Mouse (Mus musculus): ENCODE results near the gene Gipc3. TPM values are rescaled to one million over a fixed set of nuclear protein-coding genes. Genes with fewer than 3 reads are reported as not detected.

Gene Gipc3
- polyA plus RNA-seq, 1 experiment from 2014 or later = not detected

DNA sequence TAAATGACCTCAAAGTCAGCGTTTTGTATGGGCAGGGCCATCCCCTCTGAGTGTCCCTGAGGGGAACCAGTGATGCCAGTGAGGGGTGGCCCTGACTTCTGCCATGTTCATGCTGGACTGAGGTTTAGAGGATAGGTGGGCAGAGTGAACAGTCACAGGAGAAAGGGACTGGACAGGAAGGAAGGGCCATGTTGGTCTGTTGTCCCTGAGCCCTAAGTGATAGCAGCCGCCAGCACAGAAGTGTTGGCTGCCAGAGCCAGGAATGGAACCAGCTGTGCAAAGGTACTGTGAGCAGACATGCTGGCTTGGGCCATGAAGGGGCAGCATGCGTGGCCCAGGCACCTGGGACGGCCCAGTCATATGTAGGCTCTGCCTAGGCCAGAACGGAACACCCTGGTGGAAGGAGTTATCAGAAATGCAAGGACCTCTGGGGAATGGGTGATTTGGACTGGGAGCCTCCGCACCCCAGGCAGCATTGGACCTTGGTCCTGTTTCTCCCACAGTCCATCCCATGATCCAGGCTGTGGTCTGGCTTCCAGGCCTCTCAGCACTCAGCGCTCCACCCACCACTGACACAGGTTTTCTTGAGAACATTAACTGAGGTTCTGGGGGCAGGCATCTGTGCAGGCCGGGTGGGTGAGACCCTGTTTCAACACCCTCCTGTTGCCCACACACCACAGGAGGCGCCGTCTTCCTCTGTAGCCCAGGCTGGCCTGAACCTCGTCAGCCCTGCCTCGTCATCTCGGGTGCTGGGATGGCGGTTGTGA lies 43.3 kb downstream of the Gipc3 start:
- H3K9me3 ChIP-seq (replicated peaks) = no peaks in the 10 kb centered on the region
- no peaks in the 10 kb centered on the region for H3K27me3 ChIP-seq
- H3K4me1 ChIP-seq = peaks cover 46% of the 10 kb centered on the region
- ATAC-seq (ENCODE audit: low FRiP score) = no peak
- WGBS = 88% methylated on average over 14 of the region's 14 CpGs
- H3K9ac ChIP-seq = no peak overlapping the region
- peaks cover 5% of the 10 kb centered on the region; the same call in 1 of the 2 replicates for H3K36me3 ChIP-seq
- no peak overlapping the region for H3K4me2 ChIP-seq (replicated peaks)
- H3K27ac ChIP-seq = no peak overlapping the region
- H3K4me3 ChIP-seq = no peak overlapping the region

DNA sequence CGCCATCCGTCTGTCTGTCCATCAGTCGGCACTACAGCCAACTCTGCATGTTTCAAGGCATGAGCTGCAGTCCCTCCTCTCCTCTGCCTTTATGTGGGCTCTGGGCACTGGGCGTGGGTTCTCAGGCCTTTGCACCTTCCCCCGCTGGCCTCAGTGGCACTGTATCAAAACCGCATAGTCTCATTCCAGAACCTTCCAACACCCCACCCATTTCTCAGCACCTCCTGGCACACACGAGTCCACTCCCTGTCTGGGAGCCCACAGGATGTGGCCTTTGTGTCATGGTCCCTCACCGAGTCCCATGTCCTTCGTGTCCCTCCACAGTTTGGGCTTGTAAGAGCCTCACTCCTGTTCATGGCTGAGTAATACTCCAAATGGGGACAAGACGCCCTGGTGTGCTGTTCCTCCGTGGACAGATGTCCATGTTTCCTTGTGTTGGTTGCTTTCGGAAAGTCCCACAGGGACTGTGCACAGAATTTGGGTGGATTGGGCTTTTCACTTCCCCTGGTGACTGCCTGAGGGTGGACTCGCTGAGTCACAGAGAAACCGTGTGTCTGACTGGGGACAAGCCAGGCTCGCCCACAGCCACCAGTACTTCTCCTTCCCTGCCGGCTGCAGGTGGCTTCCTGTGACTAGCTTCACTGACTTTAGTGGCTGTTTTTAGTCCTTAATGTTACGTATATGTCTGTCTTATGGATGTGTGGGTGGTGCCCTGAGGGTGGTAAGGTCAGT lies 44.5 kb downstream of the Gipc3 start:
- WGBS = 95% methylated on average over 17 of the region's 17 CpGs
- peaks cover 55% of the 10 kb centered on the region for H3K4me1 ChIP-seq
- no peak overlapping the region for H3K27ac ChIP-seq
- no peaks in the 10 kb centered on the region for H3K9me3 ChIP-seq (replicated peaks)
- H3K27me3 ChIP-seq = no peaks in the 10 kb centered on the region
- no peak overlapping the region for H3K9ac ChIP-seq
- no peak for ATAC-seq (ENCODE audit: low FRiP score)
- peaks cover 5% of the 10 kb centered on the region; the same call in 1 of the 2 replicates for H3K36me3 ChIP-seq
- no peak overlapping the region for H3K4me2 ChIP-seq (replicated peaks)
- H3K4me3 ChIP-seq = no peak overlapping the region

DNA sequence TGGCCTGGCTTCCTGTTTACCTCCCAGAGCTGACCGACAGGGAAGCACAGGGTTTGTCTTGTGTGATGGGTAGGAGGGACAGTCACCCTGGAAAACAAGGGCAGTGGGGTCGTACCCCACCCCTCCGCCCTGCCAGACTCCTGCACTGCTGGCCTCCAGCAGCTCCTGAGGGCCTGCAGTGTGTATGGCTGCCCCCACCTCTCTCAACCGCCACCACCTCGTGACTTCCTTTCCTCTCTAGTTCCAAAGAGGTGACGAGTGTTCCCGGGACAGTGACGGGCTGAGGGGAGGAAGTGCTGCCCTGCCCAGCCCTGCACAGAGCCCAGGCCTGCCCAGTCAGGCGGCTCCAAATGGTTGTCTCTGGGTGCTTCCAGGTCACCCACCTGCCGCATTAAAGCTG lies 45.2 kb downstream of the Gipc3 start:
- H3K9ac ChIP-seq = no peak overlapping the region
- peaks cover 5% of the 10 kb centered on the region; the same call in 1 of the 2 replicates for H3K36me3 ChIP-seq
- H3K27me3 ChIP-seq = no peaks in the 10 kb centered on the region
- no peak overlapping the region for H3K27ac ChIP-seq
- no peaks in the 10 kb centered on the region for H3K9me3 ChIP-seq (replicated peaks)
- ATAC-seq (ENCODE audit: low FRiP score) = no peak
- H3K4me2 ChIP-seq (replicated peaks) = no peak overlapping the region
- 67% methylated on average over 10 of the region's 10 CpGs for whole genome bisulfite sequencing
- H3K4me1 ChIP-seq = peaks cover 52% of the 10 kb centered on the region
- no peak overlapping the region for H3K4me3 ChIP-seq

DNA sequence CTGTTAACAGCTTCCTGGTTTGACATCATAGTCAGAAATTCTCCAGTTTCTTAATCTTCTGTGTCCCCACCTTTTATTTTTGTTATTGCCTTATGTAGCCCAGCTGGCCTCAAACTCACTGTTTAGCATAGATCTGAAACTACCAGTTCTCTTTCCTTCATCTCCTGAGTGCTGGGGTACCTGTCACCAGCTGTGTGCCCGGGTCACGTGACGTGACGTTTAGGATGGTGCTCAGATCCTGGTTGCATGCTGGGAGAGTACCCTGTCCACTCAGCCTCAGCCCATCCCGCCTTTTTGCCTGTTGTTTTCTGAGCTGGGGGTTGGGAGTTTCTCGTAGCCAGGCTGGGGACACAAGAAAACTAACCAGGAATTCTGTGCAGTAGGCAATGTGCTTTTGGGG lies 45.8 kb downstream of the Gipc3 start:
- Histone ChIP-seq H3K4me3 (no peak overlapping the region), H3K9ac (no peak overlapping the region), H3K27me3 (no peaks in the 10 kb centered on the region), H3K36me3 (peaks cover 5% of the 10 kb centered on the region; the same call in 1 of the 2 replicates), H3K9me3 (replicated peaks) (no peaks in the 10 kb centered on the region), H3K4me1 (peaks cover 50% of the 10 kb centered on the region), H3K4me2 (replicated peaks) (no peak overlapping the region), H3K27ac (no peak overlapping the region; the same call in 1 of the 2 replicates)
- WGBS = 72% methylated on average over 6 of the region's 6 CpGs
- no peak for ATAC-seq (ENCODE audit: low FRiP score)

DNA sequence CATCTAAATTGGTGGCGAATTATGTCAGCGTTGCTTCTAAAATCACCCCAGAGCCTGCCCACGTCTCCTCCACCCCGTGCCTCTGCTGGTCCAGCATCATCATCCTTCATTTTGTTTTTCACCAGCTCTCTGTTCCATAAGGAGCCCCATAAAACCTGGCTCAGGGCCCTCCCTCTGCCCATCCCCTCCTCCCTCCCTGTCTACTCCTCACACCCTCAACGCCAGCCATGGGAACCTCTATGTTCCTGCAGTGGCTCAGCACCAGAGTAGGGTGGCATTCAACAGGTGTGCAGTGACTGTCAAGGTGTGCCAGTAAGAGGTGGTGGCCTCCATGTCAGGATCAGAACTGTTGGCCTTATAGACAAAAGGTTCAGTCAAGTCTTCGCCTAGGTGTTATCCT lies 47.9 kb downstream of the Gipc3 start:
- Histone ChIP-seq H3K9me3 (replicated peaks) (no peaks in the 10 kb centered on the region), H3K27me3 (peaks cover 13% of the 10 kb centered on the region), H3K27ac (no peak overlapping the region), H3K4me1 (peaks cover 42% of the 10 kb centered on the region), H3K4me2 (replicated peaks) (no peak overlapping the region), H3K36me3 (peaks cover 5% of the 10 kb centered on the region; the same call in 1 of the 2 replicates), H3K9ac (no peak overlapping the region), H3K4me3 (0 out of 2 replicates have a peak overlapping the region, but pooled peaks have one; percentile 81)
- 97% methylated on average over 6 of the region's 6 CpGs for WGBS
- ATAC-seq (ENCODE audit: low FRiP score) = no peak

DNA sequence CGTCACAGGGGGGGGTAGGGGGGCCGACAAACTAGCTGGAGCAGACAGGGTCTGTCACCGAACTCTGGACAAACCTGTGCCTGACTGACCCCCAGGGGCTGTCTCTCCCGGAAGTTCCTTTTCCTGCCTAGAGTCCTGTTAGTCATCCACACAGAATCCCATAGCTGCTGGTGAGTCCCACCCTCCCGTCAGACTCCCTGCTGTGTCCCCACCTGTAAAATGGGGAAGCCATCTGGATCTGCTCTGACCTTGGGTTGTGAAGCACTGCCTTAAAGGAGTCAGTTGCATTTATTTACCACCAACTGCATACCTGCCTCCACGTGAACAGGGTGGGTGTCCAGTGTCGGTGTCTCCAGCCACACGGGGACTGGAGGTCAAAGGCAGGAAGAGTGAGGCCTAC lies 48.6 kb downstream of the Gipc3 start:
- 59% methylated on average over 8 of the region's 8 CpGs for WGBS
- Histone ChIP-seq H3K27ac (no peak overlapping the region), H3K4me3 (peak overlapping the region; percentile 81), H3K4me1 (peaks cover 38% of the 10 kb centered on the region), H3K36me3 (peaks cover 5% of the 10 kb centered on the region; the same call in 1 of the 2 replicates), H3K9ac (peak overlapping the region; percentile 86), H3K9me3 (replicated peaks) (no peaks in the 10 kb centered on the region), H3K27me3 (peaks cover 21% of the 10 kb centered on the region), H3K4me2 (replicated peaks) (peak overlapping the region; percentile 99)
- ATAC-seq (ENCODE audit: low FRiP score) = no peak

DNA sequence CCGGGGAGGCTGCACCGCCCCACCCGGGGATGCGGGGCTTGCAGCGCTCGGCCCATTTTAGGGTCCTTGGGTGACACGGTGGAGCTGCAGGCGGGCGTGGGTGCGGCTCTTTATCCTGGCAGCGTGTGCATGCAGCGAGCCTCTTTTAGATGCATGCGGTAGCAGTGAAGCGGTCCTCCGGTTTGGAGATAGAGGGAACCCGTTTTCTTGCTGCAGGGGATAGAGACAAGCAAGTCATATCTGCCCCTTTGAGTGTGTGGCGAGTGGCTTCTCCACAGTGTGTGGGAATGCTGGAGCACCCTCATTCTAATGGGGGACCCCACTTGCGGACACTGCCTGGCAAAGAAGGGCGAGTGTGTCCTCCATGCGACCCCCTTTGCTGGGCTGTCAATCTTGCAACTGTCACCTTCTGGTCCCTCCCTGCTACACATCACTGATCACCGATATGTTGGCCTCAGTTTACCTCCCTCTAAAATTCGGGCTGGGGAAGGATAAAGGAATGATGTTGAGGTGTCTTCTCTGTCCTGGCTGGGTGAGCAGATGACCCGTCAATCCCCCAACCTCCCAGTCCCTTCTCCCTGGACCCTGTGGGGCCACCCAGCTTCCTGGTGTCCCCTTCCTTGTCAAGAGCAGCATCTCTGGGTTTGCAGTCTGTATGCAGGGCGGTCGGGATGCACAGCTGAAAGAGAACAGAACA lies 49.6 kb downstream of the Gipc3 start:
- no peak; the same call in 1 of the 2 replicates for ATAC-seq (ENCODE audit: low FRiP score)
- peak overlapping the region; percentile 92 for H3K27ac ChIP-seq
- H3K9ac ChIP-seq = peak overlapping the region; percentile 86
- H3K4me3 ChIP-seq = peak overlapping the region; percentile 81
- H3K4me1 ChIP-seq = peaks cover 37% of the 10 kb centered on the region
- no peaks in the 10 kb centered on the region for H3K9me3 ChIP-seq (replicated peaks)
- WGBS = 4% methylated on average over 25 of the region's 25 CpGs
- peaks cover 25% of the 10 kb centered on the region for H3K27me3 ChIP-seq
- peaks cover 5% of the 10 kb centered on the region; the same call in 1 of the 2 replicates for H3K36me3 ChIP-seq
- H3K4me2 ChIP-seq (replicated peaks) = peak overlapping the region; percentile 99

DNA sequence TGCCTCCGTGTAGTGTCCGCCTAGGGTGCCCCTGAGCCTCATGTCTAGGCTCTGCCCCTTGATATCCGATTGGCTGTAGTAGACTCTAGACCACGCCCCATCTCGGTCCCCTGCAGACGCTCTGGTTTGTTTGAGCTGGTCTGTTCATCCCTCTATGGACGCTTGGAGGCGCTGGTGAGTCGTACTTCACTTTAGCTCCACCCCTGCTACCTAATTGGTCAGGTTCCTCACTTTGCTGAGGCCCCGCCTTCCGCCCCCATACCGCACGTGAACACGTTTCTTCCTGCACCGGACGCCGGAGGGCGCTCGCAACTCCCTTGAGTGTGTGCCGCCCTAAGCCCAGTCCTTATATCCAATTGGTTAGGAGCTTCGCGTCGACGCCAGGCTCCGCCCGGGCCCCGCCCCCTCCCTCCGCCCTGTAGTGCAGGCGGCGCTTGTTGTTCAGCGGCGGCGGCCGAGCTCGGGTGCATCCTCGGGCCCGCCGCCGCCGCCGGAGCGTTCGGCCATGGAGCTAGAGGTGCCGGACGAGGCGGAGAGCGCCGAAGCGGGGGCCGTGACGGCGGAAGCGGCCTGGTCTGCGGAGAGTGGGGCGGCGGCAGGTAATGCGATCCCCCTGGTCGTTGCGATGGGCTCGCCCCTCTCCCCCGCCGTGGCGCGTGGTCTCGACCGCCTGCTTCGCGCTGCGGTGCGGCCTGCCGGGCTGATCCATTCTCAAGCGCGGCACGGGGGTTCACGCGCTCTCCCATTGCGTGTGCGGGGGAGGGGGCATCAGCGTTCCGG lies 50.3 kb downstream of the Gipc3 start, which contains the start of gene Pip5k1c:
Gene Pip5k1c, plus strand, starts transcription at position 410 of the 780 bp plus-strand sequence.
- peak within 1 kb of the TSS; percentile 99 for H3K4me2 ChIP-seq (replicated peaks)
- peak; percentile 95 for ATAC-seq (ENCODE audit: low FRiP score)
- peaks cover 32% of the 10 kb centered on the region for H3K27me3 ChIP-seq
- H3K27ac ChIP-seq = peak within 1 kb of the TSS; percentile 92
- no peaks in the 10 kb centered on the region for H3K9me3 ChIP-seq (replicated peaks)
- H3K4me3 ChIP-seq = peak within 1 kb of the TSS; percentile 81
- WGBS = under 1% methylated on average over 69 of the region's 80 CpGs
- peak within 1 kb of the TSS; percentile 86 for H3K9ac ChIP-seq
- H3K4me1 ChIP-seq = peaks cover 37% of the 10 kb centered on the region
- peaks cover 5% of the 10 kb centered on the region; the same call in 1 of the 2 replicates for H3K36me3 ChIP-seq

DNA sequence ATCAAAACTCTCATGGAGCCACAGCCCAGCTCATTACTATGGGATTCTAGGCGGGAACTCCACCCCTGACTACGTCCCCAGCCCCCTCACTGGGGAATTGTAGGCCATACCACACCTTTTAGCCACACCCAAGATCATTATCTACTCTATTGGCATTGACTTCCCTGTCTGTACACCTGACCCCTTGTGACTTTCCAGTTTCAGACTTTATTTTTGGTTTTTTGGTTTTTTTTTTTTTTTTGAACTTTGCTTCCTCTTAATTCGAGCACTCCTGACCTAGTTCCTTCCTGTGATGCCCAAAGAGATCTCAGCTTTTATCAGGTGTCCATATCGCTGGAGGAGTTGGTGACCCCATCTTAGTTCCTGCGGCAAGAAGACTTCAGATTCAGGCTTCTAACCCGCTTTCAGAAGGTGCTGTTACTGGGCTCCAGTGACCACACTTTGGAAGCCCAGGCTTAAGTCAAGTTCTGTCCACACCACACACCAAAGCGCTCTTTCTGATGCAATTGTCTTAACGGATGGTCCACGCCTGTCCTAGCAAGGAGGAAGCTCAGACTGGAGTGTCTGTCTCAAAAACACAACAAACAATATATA lies 51.5 kb downstream of the Gipc3 start, which contains the start of gene Tjp3:
Gene Tjp3, minus strand, starts transcription at position 71 of the 594 bp plus-strand sequence.
- Histone ChIP-seq H3K4me2 (replicated peaks) (peak within 1 kb of the TSS; percentile 99), H3K4me1 (peaks cover 31% of the 10 kb centered on the region), H3K9me3 (replicated peaks) (no peaks in the 10 kb centered on the region), H3K9ac (no peak within 1 kb of the TSS), H3K4me3 (peak within 1 kb of the TSS; percentile 81), H3K27me3 (peaks cover 33% of the 10 kb centered on the region), H3K27ac (no peak within 1 kb of the TSS), H3K36me3 (peaks cover 5% of the 10 kb centered on the region; the same call in 1 of the 2 replicates)
- WGBS = 76% methylated on average over 9 of the region's 9 CpGs
- no peak for ATAC-seq (ENCODE audit: low FRiP score)

DNA sequence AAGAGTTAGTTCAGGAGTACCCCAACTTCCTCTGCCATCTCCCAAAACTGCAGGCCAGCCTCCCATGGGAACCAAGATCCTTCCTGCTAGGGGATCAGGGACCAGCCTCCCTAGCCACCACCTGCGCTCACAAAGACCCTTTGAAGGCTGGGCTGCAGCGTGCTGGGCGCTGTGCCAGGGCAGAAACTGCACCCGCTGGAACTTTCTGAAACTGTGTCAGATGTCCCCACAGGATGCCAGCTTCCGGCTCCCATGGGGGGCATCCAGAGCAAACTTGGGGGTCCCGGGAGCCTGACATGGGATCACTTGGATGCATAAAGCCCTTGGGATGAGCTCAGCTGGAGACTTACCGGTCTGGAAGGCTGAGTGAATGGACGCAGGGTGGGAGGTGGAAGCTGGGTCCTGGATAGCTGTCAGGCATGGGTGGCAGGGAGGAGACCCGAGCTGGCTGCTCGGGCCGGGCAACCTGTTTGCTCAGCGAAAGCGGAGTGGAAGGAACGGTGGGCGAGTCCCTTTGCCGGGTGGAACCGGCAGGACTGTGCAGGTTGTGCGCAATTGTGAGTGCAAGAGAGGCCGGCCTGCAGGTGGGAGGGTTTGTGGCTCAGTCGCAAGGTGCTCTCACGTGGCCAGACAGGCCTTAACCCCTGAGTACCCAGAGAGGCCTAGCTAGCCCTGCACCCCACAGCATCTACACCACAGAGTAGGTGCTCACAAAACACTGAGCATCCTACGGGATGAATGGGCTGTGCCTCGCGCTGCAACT lies 52.2 kb downstream of the Gipc3 start:
- Histone ChIP-seq H3K36me3 (peaks cover 5% of the 10 kb centered on the region; the same call in 1 of the 2 replicates), H3K9ac (no peak overlapping the region), H3K9me3 (replicated peaks) (no peaks in the 10 kb centered on the region), H3K27ac (no peak overlapping the region), H3K4me1 (peaks cover 33% of the 10 kb centered on the region), H3K4me2 (replicated peaks) (peak overlapping the region; percentile 9), H3K27me3 (peaks cover 33% of the 10 kb centered on the region), H3K4me3 (peak overlapping the region; percentile 2; the same call in 1 of the 2 replicates)
- no peak for ATAC-seq (ENCODE audit: low FRiP score)
- WGBS = 17% methylated on average over 24 of the region's 24 CpGs

Measured in hindbrain, embryonic 12.5 days (tissue).